8 mouse cellular contexts compared by ENCODE assay signal in the genomic region with DNA sequence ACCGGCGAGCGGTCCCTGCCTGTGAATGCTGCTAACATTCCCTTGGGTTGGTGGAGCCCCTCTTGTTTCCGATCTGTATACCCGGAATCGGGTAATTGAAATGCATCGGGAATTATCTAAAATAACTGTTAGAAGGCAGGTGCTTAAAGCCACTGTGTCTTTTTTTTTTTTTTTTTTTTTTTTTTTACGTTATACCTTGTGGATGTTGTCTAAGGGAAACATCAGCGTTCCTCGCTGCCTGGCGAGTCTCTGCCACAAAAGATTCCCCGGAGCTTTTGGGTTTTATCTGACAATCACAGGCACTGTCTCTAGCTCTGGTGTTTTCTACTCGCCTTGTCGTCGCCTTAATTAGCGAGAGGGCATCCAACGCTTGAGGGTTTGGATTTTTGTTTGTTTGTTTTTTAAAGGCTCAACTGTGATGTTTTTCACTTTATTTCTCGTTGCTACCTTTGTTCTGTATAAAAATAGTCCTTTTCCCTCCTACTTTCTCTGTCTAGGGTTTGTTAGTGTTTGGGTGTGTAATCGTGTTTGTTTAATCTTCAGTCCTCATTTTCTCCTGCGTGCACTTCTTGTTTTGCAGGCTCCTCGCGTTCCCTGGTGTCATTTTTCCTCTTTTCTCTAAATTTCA. TPM values are rescaled to one million over a fixed set of nuclear protein-coding genes. Genes with fewer than 3 reads are reported as not detected.
DNase-seq lines count a peak whose midpoint lies in the region; ATAC-seq and TF ChIP-seq lines count a peak whose summit lies in the region.

No protein-coding gene starts in this region.

- under 1% methylated on average over 22 of the region's 22 CpGs for WGBS in embryonic facial prominence, embryonic 13.5 days
- 2% methylated on average over 22 of the region's 22 CpGs for WGBS in intestine, embryonic 14.5 days
- WGBS in neural tube, embryonic 12.5 days, result under 1% methylated on average over 22 of the region's 22 CpGs

- DNase-seq in layer of hippocampus, adult 2 months (ENCODE audit: low spot score in 2 of 2), result no peak
- no peak for DNase-seq in layer of hippocampus, postnatal 14 days (ENCODE audit: low spot score in 2 of 2)
- DNase-seq in intestine, embryonic 14.5 days (ENCODE audit: low spot score), result no peak
- no peak for DNase-seq in spleen, adult 18-20 months
- DNase-seq in retina, postnatal 1 day, result no peak

- no peaks in the 10 kb centered on the region for H3K36me3 ChIP-seq in embryonic facial prominence, embryonic 13.5 days
- no peaks in the 10 kb centered on the region for H3K36me3 ChIP-seq in intestine, embryonic 14.5 days (ENCODE audit: control insufficient read depth, insufficient read depth, low read length)
- H3K36me3 ChIP-seq in neural tube, embryonic 12.5 days, result no peaks in the 10 kb centered on the region

- peak overlapping the region; percentile 82 for H3K9ac ChIP-seq in embryonic facial prominence, embryonic 13.5 days
- peak overlapping the region; percentile 60 for H3K9ac ChIP-seq in intestine, embryonic 14.5 days (ENCODE audit: low read length)
- H3K9ac ChIP-seq in neural tube, embryonic 12.5 days, result peak overlapping the region; percentile 94

- no peak for ATAC-seq in embryonic facial prominence, embryonic 13.5 days (ENCODE audit: insufficient number of reproducible peaks, insufficient read depth, low FRiP score, low TSS enrichment, low read depth)
- no peak for ATAC-seq in intestine, embryonic 14.5 days (replicated peaks; ENCODE audit: low FRiP score, low TSS enrichment, low read depth)
- no peak for ATAC-seq in neural tube, embryonic 12.5 days (ENCODE audit: low FRiP score, low read depth)
- ATAC-seq in granulocyte monocyte progenitor cell, adult 5-6 weeks (replicated peaks; ENCODE audit: poor library complexity, severe bottlenecking), result no peak

- H3K4me3 ChIP-seq in layer of hippocampus, adult 2 months, result peak overlapping the region; percentile 93
- peak overlapping the region; percentile 82 for H3K4me3 ChIP-seq in embryonic facial prominence, embryonic 13.5 days
- H3K4me3 ChIP-seq in intestine, embryonic 14.5 days (ENCODE audit: low read depth, low read length), result peak overlapping the region; percentile 76
- H3K4me3 ChIP-seq in neural tube, embryonic 12.5 days, result peak overlapping the region; percentile 90

- H3K9me3 ChIP-seq in embryonic facial prominence, embryonic 13.5 days, result no peaks in the 10 kb centered on the region
- H3K9me3 ChIP-seq in intestine, embryonic 14.5 days (ENCODE audit: control insufficient read depth, low read length), result no peaks in the 10 kb centered on the region
- no peaks in the 10 kb centered on the region for H3K9me3 ChIP-seq in neural tube, embryonic 12.5 days

- H3K27ac ChIP-seq in layer of hippocampus, adult 2 months, result peak overlapping the region; percentile 91
- H3K27ac ChIP-seq in embryonic facial prominence, embryonic 13.5 days, result 0 out of 2 replicates have a peak overlapping the region, but pooled peaks have one; percentile 74
- H3K27ac ChIP-seq in intestine, embryonic 14.5 days (ENCODE audit: low read depth), result no peak overlapping the region
- peak overlapping the region; percentile 84 for H3K27ac ChIP-seq in neural tube, embryonic 12.5 days

- H3K4me1 ChIP-seq in embryonic facial prominence, embryonic 13.5 days, result peaks cover 30% of the 10 kb centered on the region
- H3K4me1 ChIP-seq in intestine, embryonic 14.5 days (replicated peaks; ENCODE audit: control insufficient read depth, insufficient read depth, low read length), result peaks cover 5% of the 10 kb centered on the region
- peaks cover 11% of the 10 kb centered on the region for H3K4me1 ChIP-seq in neural tube, embryonic 12.5 days

- H3K27me3 ChIP-seq in embryonic facial prominence, embryonic 13.5 days, result 0 out of 2 replicates have a peak, but pooled peaks cover 6% of the 10 kb centered on the region
- H3K27me3 ChIP-seq in intestine, embryonic 14.5 days (replicated peaks; ENCODE audit: control insufficient read depth, insufficient read depth, low read length), result peaks cover 9% of the 10 kb centered on the region; the same call in 1 of the 2 replicates
- no peaks in the 10 kb centered on the region for H3K27me3 ChIP-seq in neural tube, embryonic 12.5 days (replicated peaks)

- H3K4me2 ChIP-seq in embryonic facial prominence, embryonic 13.5 days, result peak overlapping the region; percentile 79
- peak overlapping the region; percentile 74 for H3K4me2 ChIP-seq in intestine, embryonic 14.5 days (ENCODE audit: low read length)
- H3K4me2 ChIP-seq in neural tube, embryonic 12.5 days (replicated peaks), result peak overlapping the region; percentile 57

- TF ChIP-seq CTCF in layer of hippocampus, adult 2 months (conservative IDR thresholded peaks at IDR 0.05), result no peak

RNA-seq across cellular contexts. Expression of gene Chn1, which starts 0.7 kb away (rescaled TPM):
- 1,000 to 10,000 TPM; 1,742 to 1,751 TPM for total RNA-seq in layer of hippocampus, adult 2 months (2021)
- total RNA-seq in layer of hippocampus, postnatal 14 days (2021), result 1,000 to 10,000 TPM; 1,276 to 1,294 TPM
- 23.9 and 26.1 TPM in 2 replicates for polyA plus RNA-seq in embryonic facial prominence, embryonic 13.5 days (2015; fragmentation: Nextera tagmentation; extraction: Ambion mirVana)
- 21.5 and 24.3 TPM in 2 replicates for polyA plus RNA-seq in intestine, embryonic 14.5 days (2014; fragmentation: Nextera tagmentation; extraction: Ambion mirVana)
- 110 TPM in 2 replicates for polyA plus RNA-seq in neural tube, embryonic 12.5 days (2016; fragmentation: Nextera tagmentation; extraction: Ambion mirVana)
- 0.15 TPM in 1 of 2 replicates, not detected in the other for total RNA-seq in granulocyte monocyte progenitor cell, adult 5-6 weeks (2014; fragmentation: Nextera tagmentation)
- 0.39 TPM in 1 of 2 replicates, not detected in the other for total RNA-seq in granulocyte monocyte progenitor cell, adult 5-6 weeks (2017)

Comparison
In these comparisons a context has a peak if more than half of its experiments do, and no peak if none do; other contexts are left out.
1. RNA of gene Chn1, which starts 0.7 kb away (total RNA-seq): 1,742 to 1,751 TPM in layer of hippocampus, adult 2 months and 1,276 to 1,294 TPM in layer of hippocampus, postnatal 14 days; 0.15 to 0.39 TPM in granulocyte monocyte progenitor cell, adult 5-6 weeks; every median in the first group is over 100 times any median in the second.
2. Peak in every context shown above with its lines, with median percentiles within 50 percentile points of each other: H3K4me3 ChIP-seq, H3K4me2 ChIP-seq and H3K9ac ChIP-seq.